Mouse (Mus musculus) ES-E14 (cell line): ENCODE measurements at regions not wholly inside any gene's neighbourhood (a gene's known extent, or its start where the extent isn't known, plus 50 kb on each side); places are given as distances from the start of the nearest gene placed in this dataset.

Source experiments
- CHD2 ChIP-seq: IDR thresholded peaks from 2 replicates; pipeline ENCODE4 v1.6.1; 2014; ENCODE audit warnings: mild to moderate bottlenecking, low read depth, low read length, inconsistent platforms
- HCFC1 ChIP-seq: IDR thresholded peaks from 2 replicates; pipeline ENCODE4 v1.6.1; 2012; ENCODE audit warnings: low read length, inconsistent platforms, borderline replicate concordance; ENCODE audit not compliant: insufficient read depth
- MAFK ChIP-seq: IDR thresholded peaks from 2 replicates; pipeline ENCODE4 v1.6.1; 2014; ENCODE audit warnings: mild to moderate bottlenecking, low read depth, low read length, inconsistent platforms; ENCODE audit not compliant: insufficient read depth
- ZC3H11A ChIP-seq: IDR thresholded peaks from 2 replicates; pipeline ENCODE4 v1.6.1; 2012; ENCODE audit warnings: low read depth, mild to moderate bottlenecking, inconsistent platforms, low read length, borderline replicate concordance
- ZNF384 ChIP-seq: IDR thresholded peaks from 2 replicates; pipeline ENCODE4 v1.6.1; 2012; ENCODE audit warnings: low read depth, low read length, inconsistent platforms

DNA sequence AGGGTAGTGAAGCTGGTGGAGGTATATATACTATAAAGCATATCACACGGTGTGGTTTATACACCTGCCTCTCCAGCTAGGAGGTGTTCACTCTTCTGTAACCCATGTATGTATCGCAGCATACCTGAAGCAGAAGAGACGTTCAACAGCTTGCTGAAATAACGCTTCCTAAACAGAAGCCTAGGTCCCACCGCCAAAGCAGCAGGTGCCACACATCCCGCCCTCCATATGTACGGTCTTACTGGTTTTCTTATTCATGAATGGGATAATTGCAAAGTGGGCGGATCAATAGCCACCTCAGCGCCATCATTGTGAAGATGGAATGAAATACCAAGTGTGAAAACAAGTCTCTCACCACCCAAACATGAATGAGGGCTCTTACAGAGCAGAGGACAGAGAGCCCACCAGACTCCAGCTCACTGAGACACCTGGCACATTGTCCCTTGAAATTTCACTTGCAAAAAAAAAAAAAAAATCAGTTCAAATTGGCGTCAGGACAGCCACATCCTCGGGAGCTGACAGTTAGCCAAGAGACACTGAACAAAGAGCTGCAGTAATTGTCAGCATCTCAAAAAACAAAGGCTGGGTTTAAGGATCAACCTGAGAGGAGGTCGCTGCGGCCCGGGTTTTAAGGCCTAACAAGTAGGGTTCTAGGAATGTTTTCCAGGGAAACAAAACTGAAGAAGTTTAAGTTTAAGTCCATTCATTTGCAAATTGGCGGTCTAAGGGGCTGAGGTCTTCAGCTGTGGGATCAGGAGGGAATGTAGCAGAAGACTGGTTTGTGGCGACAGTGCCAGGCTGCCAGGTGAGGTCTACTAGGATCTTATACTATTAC, 264.5 kb downstream of the Gm49356 start:
- TF ChIP-seq ZC3H11A = no peak
- TF ChIP-seq CHD2 = no peak
- no peak for TF ChIP-seq ZNF384
- no peak for TF ChIP-seq HCFC1
- no peak for TF ChIP-seq MAFK
